ENCODE assay signal across 8 mouse cellular contexts in genomic region chr2:112267547-112268269, GRCm38 (mm10). TPM values are rescaled to one million over a fixed set of nuclear protein-coding genes. Genes with fewer than 3 reads are reported as not detected.
DNase-seq lines count a peak whose midpoint lies in the region; ATAC-seq and TF ChIP-seq lines count a peak whose summit lies in the region.

No protein-coding gene starts in this region.

- no peak for TF ChIP-seq POLR2A in bone marrow, adult 2 months (IDR thresholded peaks at IDR 0.05; ENCODE audit: borderline replicate concordance, control insufficient read depth, low read depth, low read length)
- TF ChIP-seq POLR2A in thymus, adult 2 months (IDR thresholded peaks at IDR 0.05; ENCODE audit: control insufficient read depth, extremely low read depth, insufficient read depth, low read length, poor library complexity), result no peak

- H3K27ac ChIP-seq in bone marrow, adult 2 months (ENCODE audit: control insufficient read depth, insufficient read depth, low read depth, low read length, poor library complexity), result no peak overlapping the region
- H3K27ac ChIP-seq in hindbrain, embryonic 15.5 days (replicated peaks), result no peak overlapping the region
- no peak overlapping the region for H3K27ac ChIP-seq in midbrain, embryonic 14.5 days (replicated peaks; ENCODE audit: low read depth, low read length)
- H3K27ac ChIP-seq in thymus, adult 2 months (ENCODE audit: control insufficient read depth, insufficient read depth, low read length), result no peak overlapping the region

- no peaks in the 10 kb centered on the region; the same call in 1 of the 2 replicates for H3K4me1 ChIP-seq in bone marrow, adult 2 months (ENCODE audit: control insufficient read depth, insufficient read depth, low read length)
- peaks cover 68% of the 10 kb centered on the region for H3K4me1 ChIP-seq in hindbrain, embryonic 15.5 days (replicated peaks)
- peaks cover 45% of the 10 kb centered on the region for H3K4me1 ChIP-seq in midbrain, embryonic 14.5 days (ENCODE audit: control insufficient read depth, insufficient read depth, low read length)
- H3K4me1 ChIP-seq in thymus, adult 2 months (replicated peaks; ENCODE audit: control insufficient read depth, insufficient read depth, low read length), result peaks cover 14% of the 10 kb centered on the region

- no peak overlapping the region for H3K9ac ChIP-seq in hindbrain, embryonic 15.5 days
- no peak overlapping the region for H3K9ac ChIP-seq in midbrain, embryonic 14.5 days (replicated peaks; ENCODE audit: low read length)

- H3K4me3 ChIP-seq in bone marrow, adult 2 months (replicated peaks; ENCODE audit: control insufficient read depth, low read depth, low read length), result peak overlapping the region; percentile 54
- H3K4me3 ChIP-seq in hindbrain, embryonic 15.5 days, result peak overlapping the region; percentile 86
- H3K4me3 ChIP-seq in midbrain, embryonic 14.5 days (replicated peaks; ENCODE audit: low read depth, low read length), result peak overlapping the region; percentile 82
- H3K4me3 ChIP-seq in thymus, adult 2 months (ENCODE audit: control insufficient read depth, insufficient read depth, low read length), result no peak overlapping the region

- DNase-seq in kidney, adult 9 months, result peak; percentile 25
- DNase-seq in kidney, postnatal 25 days, result no peak
- no peak for DNase-seq in midbrain, embryonic 14.5 days
- DNase-seq in embryo, embryonic 10 days (ENCODE audit: low spot score), result no peak
- no peak for DNase-seq in cerebellum, adult 9-10 months
- no peak for DNase-seq in thymus, adult 2 months

- H3K36me3 ChIP-seq in hindbrain, embryonic 15.5 days, result no peaks in the 10 kb centered on the region
- H3K36me3 ChIP-seq in midbrain, embryonic 14.5 days (ENCODE audit: control insufficient read depth, insufficient read depth, low read length), result no peaks in the 10 kb centered on the region
- H3K36me3 ChIP-seq in thymus, adult 2 months (ENCODE audit: control insufficient read depth, insufficient read depth, low read length), result no peaks in the 10 kb centered on the region

- peak overlapping the region; percentile 80 for H3K4me2 ChIP-seq in hindbrain, embryonic 15.5 days
- H3K4me2 ChIP-seq in midbrain, embryonic 14.5 days (ENCODE audit: low read length), result peak overlapping the region; percentile 94

- TF ChIP-seq CTCF in bone marrow, adult 2 months (IDR thresholded peaks at IDR 0.05; ENCODE audit: control insufficient read depth, insufficient read depth, low read length), result no peak
- no peak for TF ChIP-seq CTCF in thymus, adult 2 months (IDR thresholded peaks at IDR 0.05; ENCODE audit: borderline replicate concordance, control insufficient read depth, extremely low read depth, insufficient read depth, low read length, poor library complexity)

- H3K27me3 ChIP-seq in hindbrain, embryonic 15.5 days, result no peaks in the 10 kb centered on the region
- H3K27me3 ChIP-seq in midbrain, embryonic 14.5 days (ENCODE audit: control insufficient read depth, insufficient read depth, low read length), result no peaks in the 10 kb centered on the region
- no peaks in the 10 kb centered on the region for H3K27me3 ChIP-seq in thymus, adult 2 months (ENCODE audit: control insufficient read depth, insufficient read depth, low read length)

- under 1% methylated on average over 8 of the region's 8 CpGs for WGBS in bone marrow, adult 2 months
- 79% methylated on average over 8 of the region's 8 CpGs for WGBS in hindbrain, embryonic 15.5 days
- WGBS in midbrain, embryonic 14.5 days, result 83% methylated on average over 8 of the region's 8 CpGs
- WGBS in thymus, adult 2 months, result 4% methylated on average over 8 of the region's 8 CpGs

- ATAC-seq in hindbrain, embryonic 15.5 days (ENCODE audit: low FRiP score, low read depth), result no peak
- no peak for ATAC-seq in midbrain, embryonic 14.5 days (ENCODE audit: low FRiP score, low TSS enrichment)

- no peaks in the 10 kb centered on the region for H3K9me3 ChIP-seq in hindbrain, embryonic 15.5 days
- H3K9me3 ChIP-seq in midbrain, embryonic 14.5 days (ENCODE audit: control insufficient read depth, low read length), result no peaks in the 10 kb centered on the region

RNA-seq across cellular contexts. Expression of gene Gm21985, which starts 1.6 kb away (rescaled TPM):
- polyA plus RNA-seq in bone marrow, adult 2 months (2011; ENCODE audit: insufficient read depth, insufficient read length, low replicate concordance, missing spikeins), result 0.85 TPM in 1 of 2 replicates, not detected in the other
- polyA plus RNA-seq in hindbrain, embryonic 15.5 days (2015; fragmentation: Nextera tagmentation; extraction: Ambion mirVana), result not detected in 2 replicates
- not detected in 2 replicates for polyA plus RNA-seq in midbrain, embryonic 14.5 days (2014; fragmentation: Nextera tagmentation; extraction: Ambion mirVana)
- polyA plus RNA-seq in thymus, adult 2 months (2012; rRNA removed), result 0.03 TPM in 1 of 2 replicates, not detected in the other

RNA-seq across cellular contexts. Expression of gene Slc12a6, which starts 2.1 kb away (rescaled TPM):
- polyA plus RNA-seq in bone marrow, adult 2 months (2011; ENCODE audit: insufficient read depth, insufficient read length, low replicate concordance, missing spikeins), result 24.4 and 45.4 TPM in 2 replicates
- 16.4 and 16.9 TPM in 2 replicates for polyA plus RNA-seq in hindbrain, embryonic 15.5 days (2015; fragmentation: Nextera tagmentation; extraction: Ambion mirVana)
- 18.6 and 25.9 TPM in 2 replicates for polyA plus RNA-seq in midbrain, embryonic 14.5 days (2014; fragmentation: Nextera tagmentation; extraction: Ambion mirVana)
- 97.6 and 97.8 TPM in 2 replicates for polyA plus RNA-seq in thymus, adult 2 months (2012; rRNA removed)

RNA-seq across cellular contexts. Expression of gene Nop10, which starts 6.0 kb away (rescaled TPM):
- polyA plus RNA-seq in bone marrow, adult 2 months (2011; ENCODE audit: insufficient read depth, insufficient read length, low replicate concordance, missing spikeins), result 34.5 and 79.9 TPM in 2 replicates
- polyA plus RNA-seq in hindbrain, embryonic 15.5 days (2015; fragmentation: Nextera tagmentation; extraction: Ambion mirVana), result 180 and 199 TPM in 2 replicates
- 136 and 182 TPM in 2 replicates for polyA plus RNA-seq in midbrain, embryonic 14.5 days (2014; fragmentation: Nextera tagmentation; extraction: Ambion mirVana)
- polyA plus RNA-seq in thymus, adult 2 months (2012; rRNA removed), result 100 and 126 TPM in 2 replicates

RNA-seq across cellular contexts. Expression of gene Nutm1, which starts 8.6 kb away (rescaled TPM):
- polyA plus RNA-seq in bone marrow, adult 2 months (2011; ENCODE audit: insufficient read depth, insufficient read length, low replicate concordance, missing spikeins), result not detected in 2 replicates
- 0.04 and 0.05 TPM in 2 replicates for polyA plus RNA-seq in hindbrain, embryonic 15.5 days (2015; fragmentation: Nextera tagmentation; extraction: Ambion mirVana)
- polyA plus RNA-seq in midbrain, embryonic 14.5 days (2014; fragmentation: Nextera tagmentation; extraction: Ambion mirVana), result 0.05 TPM in 1 of 2 replicates, not detected in the other
- polyA plus RNA-seq in thymus, adult 2 months (2012; rRNA removed), result 0.03 TPM in 1 of 2 replicates, not detected in the other

RNA-seq across cellular contexts. Expression of gene Lpcat4, which starts 28.4 kb away (rescaled TPM):
- 26.1 and 28.3 TPM in 2 replicates for polyA plus RNA-seq in bone marrow, adult 2 months (2011; ENCODE audit: insufficient read depth, insufficient read length, low replicate concordance, missing spikeins)
- polyA plus RNA-seq in hindbrain, embryonic 15.5 days (2015; fragmentation: Nextera tagmentation; extraction: Ambion mirVana), result 24.4 and 27.4 TPM in 2 replicates
- polyA plus RNA-seq in midbrain, embryonic 14.5 days (2014; fragmentation: Nextera tagmentation; extraction: Ambion mirVana), result 13.9 and 18.7 TPM in 2 replicates
- polyA plus RNA-seq in thymus, adult 2 months (2012; rRNA removed), result 70.0 and 77.7 TPM in 2 replicates
